Mouse (Mus musculus) liver (tissue): Measurements from ENCODE around the gene Ggt1.
A peak's percentile ranks its signal among the peaks of the same experiment; 100 is the strongest.

ENCODE experiments used
- DNase-seq: peaks from one replicate; pipeline ENCODE4 v3.0.0-alpha.2; 2020; ENCODE audit warnings: mixed read lengths

The Ggt1 gene

GRCm38 (mm10) chr10:75579129-75579528 lies 17.7 kb downstream of the Ggt1 start:
- DNase-seq = no peak

GRCm38 (mm10) chr10:75585876-75586552 lies 24.6 kb downstream of the Ggt1 start:
- peak; percentile 86 for DNase-seq

DNA sequence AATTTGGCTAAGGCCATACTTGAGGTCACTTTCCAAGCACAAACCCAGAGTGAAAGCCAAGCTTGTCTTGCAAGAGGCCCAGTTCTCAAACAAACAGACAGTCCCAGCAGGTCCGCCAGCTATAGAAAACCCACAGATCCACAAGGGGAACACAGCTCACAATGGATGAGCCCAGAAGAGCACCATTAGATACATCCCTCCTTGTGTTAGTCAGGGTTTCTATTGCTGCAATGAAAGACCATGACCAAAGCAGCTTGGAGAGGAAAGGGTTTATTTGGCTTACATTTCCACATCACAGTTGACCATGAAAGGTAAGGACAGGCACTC lies 25.1 kb downstream of the Ggt1 start:
- no peak for DNase-seq

GRCm38 (mm10) chr10:75587781-75588180 lies 26.4 kb downstream of the Ggt1 start:
- DNase-seq = no peak

DNA sequence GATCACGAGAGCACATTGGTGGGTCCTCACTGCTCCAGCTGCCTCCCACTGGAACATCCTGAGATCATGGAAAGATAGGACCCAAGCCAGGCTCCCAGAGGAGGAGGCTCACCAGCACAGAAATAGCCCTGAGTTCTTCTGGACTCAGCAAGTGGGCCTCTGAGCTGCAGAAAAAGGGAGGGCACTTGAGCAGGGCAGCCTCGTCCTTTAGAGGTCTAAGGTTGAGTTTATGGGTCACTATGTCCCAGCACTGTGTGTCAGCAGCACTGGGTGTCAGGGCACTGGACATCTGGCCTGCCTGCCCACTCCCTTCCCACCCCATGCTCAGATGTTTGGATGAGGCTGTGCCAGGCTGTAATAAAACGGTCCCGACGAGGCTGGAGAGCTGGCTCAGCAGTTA lies 26.9 kb downstream of the Ggt1 start:
- DNase-seq = no peak

DNA sequence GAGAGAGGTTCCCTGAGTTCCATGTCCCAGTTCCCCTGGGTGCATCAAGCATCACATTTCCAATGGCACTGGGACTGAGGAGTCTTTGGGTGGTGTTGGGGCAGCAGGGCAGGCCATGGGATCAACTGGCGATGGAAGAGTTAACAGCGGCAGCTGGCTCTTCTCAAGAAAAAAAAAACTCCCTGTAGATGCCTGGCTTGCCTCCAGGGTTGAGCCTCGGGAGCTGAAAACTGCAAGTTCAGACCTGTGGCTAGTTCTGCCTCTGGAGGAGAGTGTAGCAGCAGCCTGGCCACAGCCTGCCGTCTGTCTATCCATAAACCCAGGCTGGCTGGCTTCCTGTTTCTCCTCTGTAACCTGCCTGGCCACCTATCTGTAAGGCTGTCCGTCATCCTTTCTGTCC lies 27.7 kb downstream of the Ggt1 start, which contains the start of gene Ggt5:
Gene Ggt5, plus strand, starts transcription at position 212 of the 400 bp plus-strand sequence.
- DNase-seq = peak; percentile 28

DNA sequence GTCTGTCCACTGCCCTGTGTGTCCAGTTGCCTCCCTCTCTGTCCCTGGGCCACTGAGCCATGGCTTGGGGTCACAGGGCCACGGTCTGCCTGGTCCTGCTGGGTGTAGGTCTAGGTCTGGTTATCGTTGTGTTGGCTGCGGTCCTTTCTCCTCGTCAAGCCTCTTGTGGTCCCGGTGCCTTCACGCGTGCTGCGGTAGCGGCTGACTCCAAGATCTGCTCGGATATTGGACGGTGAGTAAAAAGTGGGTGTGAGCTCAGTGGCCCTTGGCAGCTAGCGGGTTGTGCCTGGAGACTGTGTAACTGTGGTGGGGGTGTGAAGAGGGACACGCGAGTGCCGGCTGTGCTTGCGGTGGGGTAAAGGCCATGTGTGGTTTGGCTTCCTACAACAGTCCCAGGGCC lies 28.2 kb downstream of the Ggt1 start:
- no peak for DNase-seq

DNA sequence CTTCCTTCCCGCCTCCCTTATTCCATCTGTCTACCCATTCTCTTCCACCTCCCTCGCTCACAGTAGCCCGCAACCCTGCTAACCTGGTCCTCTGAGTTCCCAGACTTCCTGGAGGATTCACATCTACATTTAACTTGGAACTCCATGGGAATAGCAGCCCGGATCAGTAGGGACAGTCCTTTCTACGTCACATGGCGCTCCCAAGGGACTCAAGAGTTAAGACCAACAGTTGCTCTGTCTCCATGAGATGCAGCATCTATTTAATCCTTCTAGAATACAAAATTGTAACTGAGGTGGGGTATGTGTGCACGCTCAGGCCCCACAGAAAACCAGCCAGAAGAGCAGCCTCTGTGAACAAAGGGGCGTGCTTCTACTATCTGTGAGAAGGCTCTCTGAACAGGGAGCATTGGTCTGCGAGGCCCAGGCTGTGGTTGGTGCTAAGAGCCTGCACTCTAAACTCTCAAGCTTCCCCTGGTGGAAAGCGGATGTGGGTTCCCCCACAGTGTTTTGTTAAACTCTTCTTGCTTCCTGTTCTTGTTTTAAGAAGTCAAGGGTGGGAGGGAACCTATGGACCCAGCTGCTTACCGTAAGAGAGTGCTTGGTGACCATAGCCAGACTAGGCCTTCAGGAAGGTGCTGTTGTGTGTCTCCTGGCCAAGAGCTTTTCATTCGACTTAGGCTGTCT lies 29.9 kb downstream of the Ggt1 start:
- DNase-seq = peak; percentile 49

- DNase-seq = no peak
Observed at GRCm38 (mm10) chr10:75592585-75592984, 31.2 kb downstream of the Ggt1 start.

DNA sequence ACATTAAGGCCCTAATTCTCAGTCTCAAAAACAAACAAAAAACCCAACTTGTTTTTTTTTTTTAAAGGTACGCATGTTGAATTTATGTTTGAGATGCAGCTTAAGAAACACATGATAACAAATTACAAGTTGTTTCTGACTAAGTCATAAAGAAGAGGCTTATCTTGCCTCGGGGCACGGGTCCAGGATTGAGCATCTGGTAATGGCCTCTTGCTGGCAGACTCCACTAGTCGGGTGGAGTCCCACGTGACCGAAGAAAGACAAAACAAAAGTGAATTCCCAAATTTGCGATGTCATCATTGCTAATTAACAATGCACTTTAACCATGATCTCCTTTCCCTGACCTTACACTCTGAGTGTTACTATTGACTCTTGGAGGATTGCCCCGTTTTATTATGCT lies 34.6 kb downstream of the Ggt1 start:
- no peak for DNase-seq

- DNase-seq = no peak
Observed at GRCm38 (mm10) chr10:75600189-75600730, 38.9 kb downstream of the Ggt1 start.

DNA sequence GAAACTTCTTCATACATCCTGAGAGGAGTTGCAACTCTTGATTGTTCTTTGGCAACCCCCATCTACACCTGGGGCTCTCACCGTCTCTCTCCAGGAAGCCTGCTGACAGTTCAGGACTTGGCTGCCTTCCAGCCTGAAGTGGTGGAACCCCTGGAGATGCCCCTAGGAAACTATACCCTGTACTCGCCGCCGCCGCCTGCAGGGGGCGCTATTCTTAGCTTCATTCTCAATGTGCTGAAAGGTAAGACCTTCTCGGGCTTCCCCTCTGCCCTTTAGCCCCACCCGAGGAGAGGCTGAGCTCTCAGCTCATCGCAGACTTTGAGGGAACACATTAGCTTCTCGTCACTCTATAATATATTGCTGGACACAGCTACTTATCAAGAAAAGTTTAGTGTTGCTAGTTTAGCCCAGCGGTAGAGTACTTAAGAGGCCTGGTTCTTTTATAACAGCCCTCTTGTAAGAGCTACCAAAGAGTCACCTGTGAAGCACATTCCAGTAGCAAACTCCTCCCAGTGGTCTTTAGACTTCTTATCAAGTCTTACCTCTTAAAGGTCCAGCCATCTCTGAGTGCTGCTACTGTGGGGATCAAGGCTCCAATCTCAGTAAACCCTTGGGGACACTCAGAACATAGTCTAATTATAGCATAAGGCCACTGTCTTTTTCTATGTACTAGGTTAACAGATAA lies 43.9 kb downstream of the Ggt1 start:
- DNase-seq = peak; percentile 33

GRCm38 (mm10) chr10:75607253-75607652 lies 45.8 kb downstream of the Ggt1 start:
- no peak for DNase-seq

DNA sequence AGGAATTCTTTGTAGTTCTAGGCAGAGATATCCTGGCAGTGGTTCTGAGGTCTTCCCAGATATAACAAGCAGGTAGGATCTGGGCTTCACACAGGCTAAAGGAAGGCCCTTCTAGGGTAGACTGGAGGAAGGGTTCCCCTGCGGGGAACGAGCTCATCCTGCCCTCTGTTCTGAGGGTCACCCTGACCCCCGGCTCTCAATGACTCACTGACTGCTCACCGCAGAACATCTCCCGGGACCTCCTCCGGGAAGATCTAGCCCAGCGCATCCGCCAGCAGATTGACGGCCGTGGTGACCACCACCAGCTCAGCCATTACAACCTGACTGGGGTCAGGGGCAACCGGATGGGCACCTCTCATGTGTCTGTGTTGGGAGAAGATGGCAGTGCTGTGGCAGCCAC lies 47.6 kb downstream of the Ggt1 start:
- no peak for DNase-seq

GRCm38 (mm10) chr10:75610486-75610885 lies 49.1 kb downstream of the Ggt1 start:
- no peak for DNase-seq

GRCm38 (mm10) chr10:75616044-75616443 lies 54.6 kb downstream of the Ggt1 start:
- DNase-seq = no peak

- no peak for DNase-seq
Observed at GRCm38 (mm10) chr10:75620818-75621217, 59.4 kb downstream of the Ggt1 start.

GRCm38 (mm10) chr10:75625920-75626319 lies 64.5 kb downstream of the Ggt1 start:
- DNase-seq = no peak

- DNase-seq = no peak
Observed at GRCm38 (mm10) chr10:75626991-75627390, 65.6 kb downstream of the Ggt1 start.

- no peak for DNase-seq
Observed at GRCm38 (mm10) chr10:75627490-75627889, 66.1 kb downstream of the Ggt1 start.

GRCm38 (mm10) chr10:75632633-75633032 lies 71.2 kb downstream of the Ggt1 start:
- DNase-seq = no peak

DNA sequence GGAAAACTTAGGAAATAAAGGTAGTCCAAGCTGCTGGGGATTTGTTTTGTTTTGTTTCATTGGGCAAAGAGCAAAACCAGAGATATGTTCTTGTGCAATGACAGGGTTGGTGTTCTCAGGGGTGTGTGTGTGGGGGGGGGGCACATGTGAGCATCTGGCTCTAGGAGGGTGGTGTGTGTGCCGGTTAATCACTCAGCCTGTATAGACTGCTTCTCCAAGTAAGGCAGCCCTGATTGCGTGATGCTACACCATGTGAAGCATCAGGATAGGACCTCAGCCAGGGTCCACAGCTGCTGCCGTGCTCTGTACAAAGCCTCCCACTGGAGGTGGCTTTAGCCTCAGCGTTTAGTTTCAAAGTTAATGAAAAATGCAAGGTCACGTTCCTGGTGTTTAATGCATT lies 71.6 kb downstream of the Ggt1 start:
- no peak for DNase-seq

- no peak for DNase-seq
Observed at GRCm38 (mm10) chr10:75633576-75634139, 72.3 kb downstream of the Ggt1 start.

DNA sequence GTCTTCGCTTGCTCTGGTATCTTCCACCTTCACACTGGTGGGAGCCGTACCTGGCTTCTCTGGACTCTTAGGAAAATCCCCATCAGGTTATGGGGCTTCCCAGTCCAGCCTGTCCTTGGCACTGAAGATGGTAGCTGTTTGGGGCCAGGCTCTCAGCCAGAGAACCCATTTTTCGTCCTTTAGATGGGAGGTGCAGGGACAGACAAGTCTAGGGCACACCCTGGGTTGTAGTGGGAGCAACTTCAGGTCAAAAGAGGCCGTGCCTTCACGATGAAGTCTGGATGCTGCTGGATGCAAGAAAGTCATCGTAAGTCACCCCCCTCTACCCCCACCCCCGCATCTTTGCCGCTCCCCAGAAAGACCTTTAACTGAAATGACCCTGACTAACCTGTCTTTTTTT lies 73.2 kb downstream of the Ggt1 start:
- DNase-seq = no peak
